Mouse (Mus musculus): ENCODE measurements around the gene Ccnyl1.

- TF ChIP-seq POLR2A (IDR thresholded peaks at IDR 0.05; ENCODE audit: borderline replicate concordance, control insufficient read depth, low read depth, low read length), result no peak
- no peak for TF ChIP-seq CTCF (IDR thresholded peaks at IDR 0.05; ENCODE audit: control insufficient read depth, insufficient read depth, low read length)
Measured at GRCm38 (mm10) chr1:64655415-64655814, 34.8 kb upstream of the Ccnyl1 start.
